Mouse (Mus musculus): ENCODE measurements around the gene Ehbp1l1. TPM values are rescaled to one million over a fixed set of nuclear protein-coding genes. Genes with fewer than 3 reads are reported as not detected.

Gene Ehbp1l1
- polyA plus RNA-seq, 1 experiment: 19.3 TPM

DNA sequence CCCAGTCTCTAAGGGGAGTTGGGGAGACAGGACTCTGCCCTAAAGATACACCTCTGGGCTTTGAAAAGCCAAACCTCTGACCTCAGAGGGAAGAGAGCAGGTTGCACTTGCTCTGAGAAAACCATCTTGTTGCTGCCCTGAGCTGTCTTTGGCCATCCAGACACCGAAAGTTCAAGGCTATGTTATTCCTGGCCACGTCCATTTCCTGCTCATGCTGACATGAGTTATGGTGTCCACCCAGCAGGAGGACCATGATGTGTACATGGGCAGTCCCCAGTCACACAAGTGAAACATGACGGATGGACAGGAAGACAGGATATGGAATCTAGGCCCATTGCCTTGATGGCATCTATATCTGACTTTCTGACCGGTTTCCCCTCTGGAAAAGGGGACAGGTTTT, 45.7 kb downstream of the Ehbp1l1 start:
- TF ChIP-seq POLR2A (IDR thresholded peaks at IDR 0.05; ENCODE audit: low read depth, low read length) (no peak), CTCF (conservative IDR thresholded peaks at IDR 0.05; ENCODE audit: insufficient read depth, insufficient read length, low read depth, low read length) (no peak)
- H3K36me3 ChIP-seq (ENCODE audit: control insufficient read depth, insufficient read depth, low read length): peaks cover under 1% of the 10 kb centered on the region

DNA sequence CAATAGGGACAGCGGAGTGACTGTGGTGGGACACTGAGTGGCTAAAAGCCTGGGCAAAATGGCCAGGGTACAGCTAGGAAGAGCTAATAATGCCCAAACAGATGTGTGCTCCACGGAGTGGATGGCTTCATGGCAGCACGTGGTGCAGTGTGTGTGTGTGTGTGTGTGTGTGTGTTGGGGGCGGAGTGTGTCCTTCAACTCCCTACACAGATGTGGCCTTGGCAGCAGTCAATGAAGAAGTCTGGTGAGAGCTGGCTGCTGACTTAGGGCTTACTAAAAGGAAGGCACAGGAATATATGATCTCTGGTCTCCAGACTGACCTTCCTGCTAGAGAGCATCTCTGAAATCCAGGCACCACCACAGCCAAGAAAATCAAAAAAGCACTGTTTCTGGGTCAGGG, 57.7 kb downstream of the Ehbp1l1 start:
- WGBS: 82% methylated on average over 4 of the region's 4 CpGs
- H3K27ac ChIP-seq (ENCODE audit: insufficient read depth, low read depth, low read length): no peak overlapping the region
- no peak for DNase-seq
- H3K4me3 ChIP-seq (ENCODE audit: insufficient read depth, low read depth, low read length): no peak overlapping the region
- peaks cover 3% of the 10 kb centered on the region; the same call in 1 of the 2 replicates for H3K4me1 ChIP-seq (ENCODE audit: control insufficient read depth, insufficient read depth, low read length)
- no peaks in the 10 kb centered on the region for H3K27me3 ChIP-seq (replicated peaks; ENCODE audit: control insufficient read depth, insufficient read depth, low read length)
- no peaks in the 10 kb centered on the region; the same call in 1 of the 2 replicates for H3K36me3 ChIP-seq (ENCODE audit: control insufficient read depth, insufficient read depth, low read length)
- TF ChIP-seq POLR2A (IDR thresholded peaks at IDR 0.05; ENCODE audit: low read depth, low read length): no peak
- TF ChIP-seq CTCF (conservative IDR thresholded peaks at IDR 0.05; ENCODE audit: insufficient read depth, insufficient read length, low read depth, low read length): no peak

More for the DNA sequence above, 45.7 kb downstream of the Ehbp1l1 start:
- H3K4me3 ChIP-seq (ENCODE audit: insufficient read depth, low read depth, low read length): no peak overlapping the region
- no peaks in the 10 kb centered on the region for H3K4me1 ChIP-seq (ENCODE audit: control insufficient read depth, insufficient read depth, low read length)
- 49% methylated on average over 4 of the region's 4 CpGs for WGBS
- DNase-seq: peak; percentile 70
- no peaks in the 10 kb centered on the region for H3K27me3 ChIP-seq (replicated peaks; ENCODE audit: control insufficient read depth, insufficient read depth, low read length)
- H3K27ac ChIP-seq (ENCODE audit: insufficient read depth, low read depth, low read length): no peak overlapping the region

DNA sequence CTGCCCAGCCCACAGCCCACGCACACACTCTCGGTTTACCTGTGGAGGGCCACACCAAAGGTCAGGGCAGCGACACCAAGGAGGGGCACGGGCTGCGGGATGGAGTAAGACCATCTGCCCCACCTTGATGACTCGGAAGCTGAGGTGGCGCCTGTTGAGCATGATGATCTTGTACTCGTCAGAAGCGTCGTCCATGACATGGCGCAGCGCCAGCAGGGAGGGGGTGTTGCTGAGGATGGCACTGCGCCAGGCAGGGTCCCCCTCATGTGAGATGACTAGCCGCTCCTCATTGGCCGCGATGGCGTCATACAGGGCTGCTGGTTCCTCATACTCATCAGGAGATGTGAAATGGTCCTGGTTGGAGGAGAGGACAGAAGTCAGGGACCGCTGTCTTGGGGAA, 59.7 kb downstream of the Ehbp1l1 start:
- Histone ChIP-seq H3K4me1 (ENCODE audit: control insufficient read depth, insufficient read depth, low read length) (peaks cover 7% of the 10 kb centered on the region; the same call in 1 of the 2 replicates), H3K4me3 (ENCODE audit: insufficient read depth, low read depth, low read length) (no peak overlapping the region), H3K27ac (ENCODE audit: insufficient read depth, low read depth, low read length) (no peak overlapping the region), H3K27me3 (replicated peaks; ENCODE audit: control insufficient read depth, insufficient read depth, low read length) (no peaks in the 10 kb centered on the region), H3K36me3 (ENCODE audit: control insufficient read depth, insufficient read depth, low read length) (no peaks in the 10 kb centered on the region; the same call in 1 of the 2 replicates)
- no peak for TF ChIP-seq POLR2A (IDR thresholded peaks at IDR 0.05; ENCODE audit: low read depth, low read length)
- no peak for TF ChIP-seq CTCF (conservative IDR thresholded peaks at IDR 0.05; ENCODE audit: insufficient read depth, insufficient read length, low read depth, low read length)
- WGBS: 88% methylated on average over 18 of the region's 18 CpGs
- DNase-seq: no peak

DNA sequence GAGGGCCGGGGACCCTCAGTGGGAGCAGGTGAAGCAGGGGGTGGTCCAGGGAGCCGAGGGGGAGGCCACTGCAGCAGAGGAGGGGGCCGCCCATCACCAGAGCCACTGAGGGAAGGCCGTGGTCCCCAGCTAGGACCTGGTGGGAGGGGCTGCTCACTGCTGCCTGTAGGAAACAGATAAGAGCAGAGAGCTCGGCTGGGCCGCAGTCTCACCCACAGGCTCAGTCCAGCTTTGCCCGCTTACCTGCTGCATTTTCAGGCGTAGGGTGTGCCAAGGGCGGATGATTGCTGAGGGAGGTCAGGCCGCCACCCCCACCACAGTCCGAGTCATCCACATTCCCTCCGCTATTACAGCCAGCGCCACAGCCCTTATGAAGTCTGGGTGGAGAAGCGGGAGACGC, 60.7 kb downstream of the Ehbp1l1 start:
- TF ChIP-seq POLR2A (IDR thresholded peaks at IDR 0.05; ENCODE audit: low read depth, low read length) (no peak), CTCF (conservative IDR thresholded peaks at IDR 0.05; ENCODE audit: insufficient read depth, insufficient read length, low read depth, low read length) (no peak)
- WGBS: 90% methylated on average over 15 of the region's 15 CpGs
- H3K4me3 ChIP-seq (ENCODE audit: insufficient read depth, low read depth, low read length): no peak overlapping the region
- H3K27me3 ChIP-seq (replicated peaks; ENCODE audit: control insufficient read depth, insufficient read depth, low read length): no peaks in the 10 kb centered on the region
- no peaks in the 10 kb centered on the region; the same call in 1 of the 2 replicates for H3K36me3 ChIP-seq (ENCODE audit: control insufficient read depth, insufficient read depth, low read length)
- peaks cover 7% of the 10 kb centered on the region; the same call in 1 of the 2 replicates for H3K4me1 ChIP-seq (ENCODE audit: control insufficient read depth, insufficient read depth, low read length)
- no peak for DNase-seq
- no peak overlapping the region for H3K27ac ChIP-seq (ENCODE audit: insufficient read depth, low read depth, low read length)

DNA sequence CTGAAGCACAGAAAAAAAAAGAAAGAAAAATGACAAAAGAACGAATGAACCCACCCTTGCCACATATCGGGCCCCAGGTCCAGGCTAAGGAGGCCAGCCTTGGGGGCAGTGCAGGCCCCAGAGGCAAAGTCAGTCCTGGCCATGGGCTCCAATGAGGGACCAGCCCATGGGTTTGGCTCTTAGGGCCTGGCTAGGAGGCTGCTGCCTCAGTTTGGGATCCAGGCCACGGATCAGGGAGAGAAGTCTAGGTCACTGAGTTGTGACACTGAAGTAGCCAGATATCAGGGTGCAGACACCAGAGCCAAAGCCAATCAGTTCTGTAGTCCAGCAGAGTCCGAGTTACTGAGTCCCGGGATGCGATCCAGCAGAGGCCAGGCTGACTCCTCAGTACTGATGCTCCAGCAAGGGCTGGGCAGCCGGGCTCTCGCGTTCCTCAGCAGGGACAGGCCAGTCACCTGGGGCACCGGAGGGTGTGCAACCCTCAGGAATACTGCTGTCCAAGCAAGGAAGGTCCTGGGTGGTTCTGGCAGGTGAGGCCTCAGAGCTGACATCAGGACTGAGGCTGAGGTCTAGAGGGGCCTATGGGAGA, 61.4 kb downstream of the Ehbp1l1 start:
- Histone ChIP-seq H3K36me3 (ENCODE audit: control insufficient read depth, insufficient read depth, low read length) (no peaks in the 10 kb centered on the region; the same call in 1 of the 2 replicates), H3K4me1 (ENCODE audit: control insufficient read depth, insufficient read depth, low read length) (peaks cover 7% of the 10 kb centered on the region; the same call in 1 of the 2 replicates), H3K27me3 (replicated peaks; ENCODE audit: control insufficient read depth, insufficient read depth, low read length) (no peaks in the 10 kb centered on the region), H3K4me3 (ENCODE audit: insufficient read depth, low read depth, low read length) (no peak overlapping the region), H3K27ac (ENCODE audit: insufficient read depth, low read depth, low read length) (no peak overlapping the region)
- no peak for TF ChIP-seq POLR2A (IDR thresholded peaks at IDR 0.05; ENCODE audit: low read depth, low read length)
- TF ChIP-seq CTCF (conservative IDR thresholded peaks at IDR 0.05; ENCODE audit: insufficient read depth, insufficient read length, low read depth, low read length): no peak
- DNase-seq: no peak
- WGBS: 98% methylated on average over 10 of the region's 10 CpGs

DNA sequence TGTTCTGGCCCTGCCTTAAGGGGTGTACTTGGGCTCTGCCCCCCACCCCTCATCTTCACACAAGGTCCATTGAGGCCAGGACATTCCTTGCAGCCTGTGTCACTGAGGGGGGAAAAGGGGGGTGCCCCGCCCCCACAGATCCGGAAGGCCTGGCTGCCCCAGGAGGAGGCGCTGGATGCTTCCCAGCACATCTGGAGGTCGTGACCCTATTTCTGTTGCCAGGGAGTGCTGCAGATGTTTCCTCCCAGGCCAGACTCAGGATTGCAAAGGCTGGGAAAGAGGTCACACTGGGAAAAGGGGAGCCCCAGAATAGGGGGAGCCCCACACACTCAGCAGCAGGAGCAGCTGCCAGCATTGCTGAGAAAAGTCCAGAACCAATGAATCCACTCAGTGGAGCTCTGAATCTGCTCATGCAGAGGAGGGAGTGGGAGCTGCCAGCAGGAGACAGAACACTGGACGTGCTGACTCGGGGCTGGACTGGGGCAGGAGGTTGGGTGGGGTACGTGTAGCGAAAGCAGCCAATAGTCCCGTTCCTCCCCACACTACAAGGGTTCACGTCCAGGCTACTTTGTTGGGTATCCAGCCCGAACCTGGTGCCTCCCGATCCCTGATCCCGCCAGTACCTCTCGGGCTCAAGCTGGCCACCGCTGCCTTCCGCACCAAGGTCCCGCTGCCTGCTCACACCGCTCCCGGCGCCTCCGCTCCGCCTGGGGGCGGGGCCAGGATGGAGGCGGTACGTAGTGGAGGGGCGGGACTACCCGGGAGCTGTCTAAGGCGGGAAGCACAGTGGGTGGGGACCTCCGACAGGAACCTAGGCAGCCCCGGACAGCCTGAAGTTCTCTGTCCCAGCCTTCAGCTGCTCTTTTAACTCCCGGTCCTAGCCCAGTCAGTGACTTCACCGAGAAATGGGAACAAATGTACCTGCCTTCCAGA, 62.9 kb downstream of the Ehbp1l1 start, which contains the start of gene Sipa1:
Gene Sipa1 (minus strand): TSS at position 727 of the 933 bp plus-strand sequence.
- DNase-seq: peak; percentile 96
- Histone ChIP-seq H3K27me3 (replicated peaks; ENCODE audit: control insufficient read depth, insufficient read depth, low read length) (no peaks in the 10 kb centered on the region), H3K27ac (ENCODE audit: insufficient read depth, low read depth, low read length) (peak within 1 kb of the TSS; percentile 72), H3K4me3 (ENCODE audit: insufficient read depth, low read depth, low read length) (peak within 1 kb of the TSS; percentile 62), H3K36me3 (ENCODE audit: control insufficient read depth, insufficient read depth, low read length) (no peaks in the 10 kb centered on the region; the same call in 1 of the 2 replicates), H3K4me1 (ENCODE audit: control insufficient read depth, insufficient read depth, low read length) (peaks cover 7% of the 10 kb centered on the region; the same call in 1 of the 2 replicates)
- 4% methylated on average over 32 of the region's 32 CpGs for WGBS
- no peak for TF ChIP-seq CTCF (conservative IDR thresholded peaks at IDR 0.05; ENCODE audit: insufficient read depth, insufficient read length, low read depth, low read length)
- peak; percentile 79 for TF ChIP-seq POLR2A (IDR thresholded peaks at IDR 0.05; ENCODE audit: low read depth, low read length)
